Mouse (Mus musculus): ENCODE data around the gene Stap2.

The Stap2 gene

DNA sequence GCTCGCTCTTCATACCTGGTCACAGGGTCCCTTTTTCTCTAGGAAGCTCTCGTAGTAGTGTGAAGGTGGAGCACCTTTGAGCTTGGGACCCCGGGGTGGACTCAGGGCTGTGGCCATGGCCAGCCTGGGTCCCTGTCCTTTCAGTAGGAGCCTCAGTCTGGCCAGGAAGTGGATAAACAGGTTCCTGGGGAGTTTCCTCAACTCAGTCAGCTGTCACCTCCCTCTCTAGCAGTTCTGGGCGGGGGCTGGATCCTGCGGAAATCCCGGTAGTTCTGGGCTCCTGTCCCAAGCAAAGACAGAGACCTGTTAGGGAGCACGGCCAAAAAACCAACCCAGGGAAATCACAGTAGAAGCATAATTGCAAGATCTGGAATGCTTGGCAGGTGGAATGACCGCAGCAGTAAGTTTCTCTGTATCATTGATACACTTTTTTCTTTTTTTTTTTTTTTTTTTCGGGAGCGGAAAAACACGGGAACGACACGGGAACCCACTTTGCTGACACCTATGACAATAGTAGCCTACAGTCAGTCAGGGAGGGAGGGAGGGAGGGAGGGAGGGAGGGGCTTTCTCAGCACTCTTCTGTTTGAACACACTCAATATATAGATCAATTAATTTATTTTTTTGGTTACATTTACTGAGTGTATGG, at the start of gene Stap2, which contains the start of gene Mpnd:
Gene Stap2 (minus strand): TSS at position 170 of the 647 bp plus-strand sequence.
Gene Mpnd (plus strand): TSS at position 297 of the 647 bp plus-strand sequence.
- in situ Hi-C loops (cut with MseI, MboI): no loop called here

DNA sequence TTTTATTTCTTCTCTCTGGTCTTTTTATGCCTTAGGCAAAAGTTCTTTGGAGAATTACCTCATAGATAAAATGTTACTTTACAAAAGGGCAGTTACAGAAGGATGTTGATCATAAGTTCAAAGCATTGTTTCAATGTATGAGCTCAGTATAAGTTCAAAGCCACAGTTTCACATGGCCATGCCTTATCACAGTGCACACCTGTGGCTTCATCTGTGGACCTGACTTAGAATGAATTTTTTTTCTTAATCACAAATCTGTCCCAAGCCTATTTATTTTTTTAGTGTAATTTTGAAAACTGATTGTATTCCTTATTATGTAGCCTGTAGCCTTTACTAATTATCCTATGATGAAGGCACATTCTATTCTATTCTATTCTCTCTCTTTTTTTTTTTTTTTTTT, 49.6 kb upstream of the Stap2 start:
- in situ Hi-C loops (cut with MseI, MboI): no loop called here

DNA sequence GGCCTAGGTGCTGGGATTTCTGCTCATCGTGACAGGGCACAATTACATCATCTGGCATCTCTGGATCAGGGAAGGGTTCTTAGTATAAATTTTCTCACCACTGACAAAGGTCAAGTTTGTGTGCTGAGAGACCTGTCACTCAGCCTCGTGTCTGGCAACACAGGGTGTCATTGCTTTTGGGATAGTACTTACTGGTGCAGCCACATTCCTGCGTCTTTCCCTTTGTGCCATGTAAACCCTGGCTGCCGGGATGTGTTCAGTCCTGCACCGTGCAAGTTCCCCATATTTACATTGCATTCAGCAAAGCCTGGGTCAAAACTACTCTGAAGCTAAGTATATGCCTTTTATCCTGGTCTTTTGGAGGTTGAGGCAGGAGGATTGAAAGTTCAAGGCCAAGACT, 46.0 kb upstream of the Stap2 start:
- in situ Hi-C loops (cut with MseI, MboI): no loop called here

DNA sequence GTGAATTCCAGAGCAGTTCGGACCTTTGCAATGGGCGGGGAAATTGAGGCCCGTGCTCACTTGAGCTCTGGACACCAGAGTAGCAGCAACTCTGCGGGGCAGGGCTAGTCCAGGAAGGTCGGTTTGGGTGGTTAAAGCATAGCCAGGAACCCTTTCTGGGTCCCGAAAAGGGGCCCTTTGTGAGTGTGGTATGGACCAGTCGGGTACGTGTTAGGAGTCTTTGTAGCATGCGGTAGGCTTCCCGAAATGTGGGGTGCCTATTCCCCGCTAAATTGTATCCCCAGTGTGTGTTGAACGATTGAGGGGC, 35.4 kb upstream of the Stap2 start:
- in situ Hi-C loops (cut with MseI, MboI): no loop called here

DNA sequence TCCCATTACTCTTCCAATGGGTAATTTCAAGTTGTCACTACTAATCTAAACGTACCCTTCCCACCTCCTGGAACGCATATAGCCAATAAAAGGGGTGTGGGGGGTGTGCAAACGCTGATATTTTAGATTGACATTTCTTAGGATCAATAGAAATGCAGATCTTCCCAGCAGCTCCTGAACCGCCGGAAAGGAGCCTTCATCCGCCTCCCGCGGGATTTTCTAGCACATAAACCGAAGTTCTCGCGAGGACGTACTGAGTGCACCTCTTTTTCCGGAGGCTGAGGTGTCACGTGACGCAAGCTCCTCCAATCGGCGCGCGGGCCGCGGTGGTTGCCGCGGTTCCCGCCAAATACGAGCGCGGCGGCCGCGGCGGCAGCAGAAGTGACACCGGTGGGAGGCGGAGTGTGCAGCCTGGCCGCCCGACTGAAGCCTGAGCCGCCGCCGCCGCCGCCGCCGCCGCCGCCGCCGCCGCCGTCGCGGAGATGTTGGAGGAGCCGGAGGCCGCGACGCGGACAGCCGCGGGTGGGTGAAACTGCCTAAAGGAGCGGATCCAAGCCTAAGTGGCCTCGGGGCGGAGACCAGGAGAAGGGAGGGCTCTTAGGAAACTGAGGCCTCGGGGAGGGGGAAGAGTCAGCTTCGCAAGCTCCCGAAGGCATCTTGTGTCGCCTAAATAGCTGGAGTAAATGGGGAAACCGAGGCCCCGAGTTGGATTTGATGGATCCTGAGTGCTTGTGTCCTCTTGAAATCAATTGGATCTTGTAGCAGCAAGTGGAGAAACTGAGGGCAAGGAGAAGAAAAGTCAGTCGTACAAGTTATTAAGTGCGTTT, 34.9 kb upstream of the Stap2 start, which contains the start of gene Chaf1a:
Gene Chaf1a (plus strand): TSS at position 410 of the 827 bp plus-strand sequence.
- in situ Hi-C loops (cut with MseI, MboI): no loop called here

DNA sequence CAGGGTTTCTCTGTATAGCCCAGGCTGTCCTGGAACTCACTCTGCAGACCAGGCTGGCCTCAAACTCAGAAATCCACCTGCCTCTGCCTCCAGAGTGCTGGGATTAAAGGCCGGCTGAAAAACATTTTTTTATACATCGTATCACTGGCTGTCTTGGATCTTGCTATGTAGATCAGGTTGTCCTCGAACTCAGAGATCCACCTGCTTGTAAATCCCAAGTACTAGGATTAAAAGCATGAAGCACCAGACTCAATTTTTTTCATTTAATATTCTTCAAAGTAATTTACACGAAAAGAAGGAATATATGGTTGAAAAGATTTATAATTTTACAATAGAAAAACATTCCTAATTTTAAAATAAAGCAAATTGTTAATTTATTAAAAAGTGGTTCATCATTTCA, 34.0 kb upstream of the Stap2 start:
- in situ Hi-C loops (cut with MseI, MboI): no loop called here

DNA sequence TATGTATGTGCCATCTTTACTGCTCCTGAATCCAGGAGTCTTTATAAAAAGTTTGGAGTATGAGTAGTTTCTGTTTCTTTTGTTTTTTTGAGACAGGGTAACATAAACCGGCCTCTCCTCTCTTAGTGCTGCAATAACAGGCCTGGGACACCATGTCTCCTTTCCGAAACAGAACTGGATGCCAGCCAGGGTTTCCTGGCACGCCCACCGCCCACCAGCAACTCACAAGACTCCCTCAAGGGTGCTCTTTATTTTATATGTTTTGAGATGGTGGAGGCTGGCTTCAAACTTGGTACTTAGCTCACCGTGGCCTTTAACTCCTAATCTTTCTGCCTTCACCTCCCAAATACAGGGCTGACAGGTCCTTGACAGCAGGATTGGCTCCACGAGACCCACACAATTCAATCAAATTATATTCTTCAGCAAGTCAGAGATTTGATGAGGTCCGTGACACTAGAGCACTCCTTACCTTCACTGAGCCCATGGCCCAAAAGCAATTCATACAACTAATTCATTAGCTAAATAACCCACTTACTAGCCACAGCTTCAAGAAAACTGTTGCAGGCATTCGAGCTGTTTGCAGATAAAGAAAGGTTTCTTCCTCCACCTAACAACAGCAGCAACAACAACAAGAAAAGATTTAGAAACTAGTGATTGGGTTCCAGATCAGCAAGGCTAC, 33.3 kb upstream of the Stap2 start:
- in situ Hi-C loops (cut with MseI, MboI): no loop called here

DNA sequence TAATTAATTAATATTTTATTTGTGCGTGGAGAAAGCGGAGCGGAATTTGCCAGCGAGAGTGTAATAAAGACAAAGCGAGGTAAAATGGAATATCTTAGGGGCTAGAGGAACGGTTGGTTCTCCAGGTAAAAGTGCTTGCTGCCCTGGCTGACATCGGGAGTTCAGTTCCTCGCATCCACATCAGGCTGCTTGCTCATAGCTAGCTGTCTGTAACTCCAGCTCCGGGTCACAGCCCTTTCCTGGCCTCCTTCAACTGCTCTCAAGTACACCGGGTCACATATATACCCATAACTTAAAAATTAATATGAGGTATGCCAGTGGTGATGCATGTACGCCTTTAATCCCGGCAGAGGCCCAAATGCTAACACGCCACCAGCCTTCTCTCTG, 31.5 kb upstream of the Stap2 start:
- in situ Hi-C loops (cut with MseI, MboI): no loop called here

DNA sequence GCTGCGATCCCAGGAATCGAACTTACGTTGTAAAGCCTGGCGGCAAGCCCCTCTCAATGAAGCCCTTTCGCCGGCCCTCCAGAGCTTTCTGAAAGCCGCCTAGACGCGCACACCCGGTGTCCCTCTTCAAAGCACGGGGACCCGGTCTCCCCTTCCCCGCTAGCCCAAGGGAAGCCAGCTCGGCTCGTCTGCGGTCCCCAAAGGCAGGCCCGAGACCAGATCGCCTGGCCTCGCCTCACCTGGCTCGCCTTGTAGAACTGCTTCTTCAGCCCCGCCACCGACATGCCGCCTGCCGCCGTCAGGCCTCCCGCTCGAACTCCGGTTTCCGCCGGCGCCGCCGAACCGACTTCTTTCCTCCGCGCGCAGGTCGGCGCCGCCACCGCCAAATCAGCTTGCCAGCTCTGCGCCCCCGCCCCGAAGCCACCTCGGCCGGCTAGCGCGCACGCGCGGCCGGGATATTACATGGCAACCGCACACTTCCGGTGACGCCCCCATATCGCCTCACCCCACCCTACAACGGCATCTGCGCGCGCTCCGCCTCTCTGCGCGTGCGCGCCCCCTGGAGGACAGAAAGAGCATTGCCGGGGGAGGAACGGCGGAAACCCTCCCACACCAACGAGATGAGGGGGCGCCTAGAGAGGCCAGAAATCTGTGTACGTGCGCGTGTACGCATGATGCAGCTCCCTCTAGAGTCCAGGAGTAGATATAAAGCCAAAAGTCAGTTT, 31.0 kb upstream of the Stap2 start, which contains the start of gene Sh3gl1:
Gene Sh3gl1 (minus strand): TSS at position 460 of the 725 bp plus-strand sequence.
- in situ Hi-C loops (cut with MseI, MboI): no loop called here

DNA sequence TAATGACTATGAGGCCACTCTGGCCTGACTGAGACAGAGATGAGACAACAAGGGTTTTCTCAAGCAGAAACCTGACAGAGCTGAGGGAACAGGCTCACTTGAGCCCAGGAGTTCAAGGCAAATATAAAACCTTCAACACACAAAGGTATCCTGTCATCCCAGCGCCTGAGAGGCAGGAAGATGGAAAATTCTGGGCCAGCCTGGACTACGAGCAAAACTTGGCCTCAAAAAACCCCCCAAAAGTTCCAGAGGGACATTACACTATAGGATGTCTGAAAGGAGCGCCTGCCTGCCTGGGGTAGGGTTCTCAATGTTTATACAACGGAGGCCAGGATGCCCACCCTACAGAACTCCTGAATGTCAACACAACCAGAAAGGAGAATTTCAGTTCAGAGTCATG, 29.8 kb upstream of the Stap2 start:
- in situ Hi-C loops (cut with MseI, MboI): no loop called here

DNA sequence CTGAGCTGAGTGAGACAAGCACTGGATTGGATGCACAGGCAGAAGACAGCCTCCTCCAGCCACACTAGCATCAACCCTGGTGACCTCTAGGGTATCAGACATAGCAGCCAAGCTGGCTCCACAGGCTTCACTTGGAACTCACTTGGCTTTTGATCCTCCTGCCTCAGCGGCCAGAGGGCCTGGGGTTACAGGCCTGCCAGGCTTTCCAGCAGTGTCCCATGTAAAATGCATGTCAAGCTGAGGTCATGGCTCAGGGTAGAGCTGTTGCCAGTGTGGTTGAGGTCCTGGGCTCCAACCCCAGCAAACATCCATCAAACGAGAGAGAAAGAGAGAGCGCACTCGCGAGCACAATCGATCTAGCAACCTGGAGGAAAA, 29.3 kb upstream of the Stap2 start:
- in situ Hi-C loops (cut with MseI, MboI): no loop called here

DNA sequence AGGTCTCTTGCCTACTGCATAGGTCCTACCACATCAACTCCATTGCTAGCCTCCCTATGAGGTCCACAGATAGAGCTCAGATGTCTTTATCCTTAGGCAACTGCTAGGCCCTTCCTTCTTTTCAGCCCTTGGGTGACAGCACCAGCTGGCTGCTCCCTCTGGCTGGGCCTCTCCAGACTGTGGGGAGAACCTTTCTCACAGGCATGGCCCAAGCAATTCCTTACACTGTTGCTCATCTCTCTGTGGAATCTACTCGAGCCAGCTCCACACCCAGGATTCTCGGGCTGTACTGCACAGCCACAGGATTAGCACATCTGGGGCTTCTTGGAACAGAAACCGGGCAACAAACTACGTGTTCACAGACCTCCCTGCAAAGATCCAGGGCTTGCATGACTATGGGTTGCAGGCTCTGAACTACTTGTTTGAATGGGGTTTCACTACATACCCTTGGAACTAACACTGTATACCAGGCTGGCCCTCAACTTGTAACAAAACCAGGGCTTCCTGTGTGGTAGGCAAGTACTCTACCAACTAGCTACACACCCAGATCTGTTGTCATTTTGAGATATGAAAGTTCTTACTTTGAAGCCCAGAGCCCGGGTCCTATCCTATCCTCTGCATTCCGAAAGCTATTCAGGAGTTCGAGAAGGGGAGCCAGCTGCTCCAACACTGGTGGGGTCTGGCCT, 28.8 kb upstream of the Stap2 start:
- in situ Hi-C loops (cut with MseI, MboI): no loop called here

DNA sequence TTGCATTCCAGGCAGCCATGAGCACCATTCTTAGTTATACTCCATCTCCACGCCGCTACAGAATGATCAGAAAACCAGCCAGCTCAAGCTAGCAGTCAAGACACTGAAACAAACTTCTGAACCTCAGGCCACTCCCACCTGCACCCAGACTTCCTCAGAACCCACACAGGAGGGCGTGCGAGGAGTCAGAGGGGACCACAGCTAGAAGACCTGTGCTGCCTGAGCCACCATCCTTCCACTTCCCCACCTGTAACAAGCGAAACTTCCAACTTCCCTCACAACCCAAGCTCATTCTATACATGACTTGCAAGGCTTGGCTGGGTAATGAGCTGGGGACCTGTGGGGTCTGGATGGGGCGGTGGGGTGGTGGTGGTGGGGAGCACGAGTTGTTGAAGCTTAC, 27.4 kb upstream of the Stap2 start:
- in situ Hi-C loops (cut with MseI, MboI): no loop called here

DNA sequence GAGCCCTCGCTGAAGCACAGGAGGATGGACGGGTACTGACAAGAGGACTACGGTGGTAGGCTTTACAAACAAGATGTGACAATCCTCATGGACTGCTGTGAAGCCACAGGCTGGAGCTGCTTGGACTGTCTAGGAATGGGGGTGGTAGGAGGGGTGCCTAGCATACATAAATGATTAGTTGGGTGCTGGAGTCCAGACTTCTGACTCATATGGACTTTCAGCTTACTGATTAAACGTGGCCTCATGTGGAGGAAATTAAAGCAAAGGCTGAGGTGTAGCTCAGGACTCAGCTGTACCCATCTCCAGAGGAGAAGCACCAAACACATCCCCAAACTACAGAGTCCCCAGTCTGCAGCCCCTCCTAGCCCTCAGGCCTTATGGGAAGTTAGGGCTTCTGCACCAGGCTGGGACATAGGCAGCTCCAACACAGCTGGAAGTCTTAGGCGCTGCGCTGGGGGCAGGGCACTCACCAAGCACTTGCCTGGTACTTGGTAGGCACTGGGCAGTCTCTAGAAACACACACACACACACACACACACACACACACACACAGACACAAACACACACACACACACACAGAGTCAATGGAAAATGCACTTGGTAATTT, 26.8 kb upstream of the Stap2 start:
- in situ Hi-C loops (cut with MseI, MboI): no loop called here

DNA sequence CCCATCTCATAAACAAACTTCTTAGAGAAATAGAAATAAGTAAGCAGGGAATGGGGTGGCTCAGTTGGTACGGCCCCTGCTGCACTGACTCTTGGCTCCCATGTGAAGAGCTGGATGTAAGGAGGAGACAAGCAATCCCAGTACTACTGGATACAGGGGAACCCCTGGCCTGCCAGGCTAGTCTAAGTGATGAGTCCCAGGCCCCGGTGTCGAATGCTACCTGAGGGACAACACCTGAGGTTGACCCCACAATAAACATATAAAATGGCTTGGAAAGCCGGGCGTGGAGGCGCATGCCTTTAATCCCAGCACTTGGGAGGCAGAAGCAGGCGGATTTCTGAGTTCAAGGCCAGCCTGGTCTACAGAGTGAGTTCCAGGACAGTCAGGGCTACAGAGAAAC, 26.0 kb upstream of the Stap2 start:
- in situ Hi-C loops (cut with MseI, MboI): no loop called here

DNA sequence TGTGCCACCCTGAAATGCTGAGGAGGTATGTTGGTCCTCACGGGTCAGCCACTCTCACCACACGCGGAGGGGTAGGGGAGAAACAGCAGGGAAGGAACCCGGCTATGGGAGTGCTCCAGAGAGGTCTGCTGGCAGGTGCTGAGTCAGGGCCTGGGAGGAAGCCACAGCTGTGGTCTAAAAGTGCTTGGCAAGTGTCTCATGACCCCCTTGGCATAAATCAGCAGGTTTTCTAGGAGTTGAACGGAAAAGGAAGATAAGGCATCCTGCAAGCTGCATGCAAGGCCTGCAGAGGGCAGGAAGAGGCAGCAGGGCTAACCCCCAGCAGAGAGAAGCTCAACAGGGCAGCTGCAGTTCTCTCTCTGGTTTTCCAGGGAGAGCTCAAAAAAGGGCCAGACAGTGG, 25.5 kb upstream of the Stap2 start:
- in situ Hi-C loops (cut with MseI, MboI): no loop called here

DNA sequence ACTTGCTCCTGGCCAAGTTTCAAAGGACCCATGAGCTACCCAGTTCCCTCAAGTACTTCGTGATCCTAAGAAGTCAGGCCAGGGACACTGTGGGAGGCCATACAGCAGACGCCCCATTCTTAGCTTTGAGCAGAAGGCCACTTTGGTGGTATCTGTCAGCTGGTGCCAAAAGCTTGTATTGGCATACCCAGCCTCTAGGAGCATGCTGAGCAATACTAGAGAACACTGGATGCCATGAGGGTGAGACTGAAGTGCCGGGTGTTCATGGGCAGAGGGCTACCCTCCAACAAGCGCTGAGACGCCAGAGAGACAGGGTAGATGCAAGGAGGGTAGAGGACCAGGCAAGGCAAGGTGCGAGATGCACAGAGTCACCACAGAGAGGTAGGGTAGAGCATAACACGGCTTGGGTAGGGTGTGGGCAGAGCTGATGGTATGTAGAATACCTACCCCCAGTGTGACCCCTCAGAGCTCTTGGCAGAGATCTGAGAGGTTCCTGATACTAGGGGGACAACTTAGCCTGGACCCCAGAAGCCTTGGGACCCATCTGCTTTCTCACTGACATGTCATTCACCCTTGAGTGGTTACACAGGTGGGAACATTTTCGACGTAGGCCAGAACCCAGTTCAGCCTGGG, 25.0 kb upstream of the Stap2 start:
- in situ Hi-C loops (cut with MseI, MboI): no loop called here

DNA sequence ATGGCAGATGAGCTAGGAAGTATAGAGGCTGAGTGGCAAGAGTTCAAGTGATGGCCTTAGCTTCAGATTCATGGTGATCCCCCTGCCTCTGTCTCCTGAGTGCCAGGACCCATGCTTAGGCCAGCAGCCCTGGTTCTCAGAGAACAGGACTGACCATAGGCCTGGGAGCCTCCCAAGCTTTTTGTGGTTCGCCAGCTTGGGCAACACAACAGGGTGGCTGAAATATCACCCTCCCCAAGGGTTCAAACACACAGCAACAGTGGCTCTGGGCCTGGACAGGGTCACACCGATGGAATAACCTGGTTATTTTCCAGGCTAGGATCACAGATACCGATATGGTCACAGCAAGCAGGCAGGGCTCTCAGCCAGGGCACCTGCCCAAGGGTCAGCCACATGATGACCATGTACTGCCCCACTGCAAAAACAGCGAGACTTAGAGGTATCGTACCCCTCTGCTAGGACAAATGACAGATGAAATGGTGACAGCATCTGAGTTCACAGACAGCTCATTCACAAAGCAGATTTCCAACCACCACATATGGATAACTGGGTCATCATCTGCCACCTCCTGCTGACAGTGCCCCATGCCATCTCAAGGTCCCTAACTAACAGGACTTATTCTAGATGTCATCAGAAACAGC, 22.5 kb upstream of the Stap2 start:
- in situ Hi-C loops (cut with MseI, MboI): no loop called here

DNA sequence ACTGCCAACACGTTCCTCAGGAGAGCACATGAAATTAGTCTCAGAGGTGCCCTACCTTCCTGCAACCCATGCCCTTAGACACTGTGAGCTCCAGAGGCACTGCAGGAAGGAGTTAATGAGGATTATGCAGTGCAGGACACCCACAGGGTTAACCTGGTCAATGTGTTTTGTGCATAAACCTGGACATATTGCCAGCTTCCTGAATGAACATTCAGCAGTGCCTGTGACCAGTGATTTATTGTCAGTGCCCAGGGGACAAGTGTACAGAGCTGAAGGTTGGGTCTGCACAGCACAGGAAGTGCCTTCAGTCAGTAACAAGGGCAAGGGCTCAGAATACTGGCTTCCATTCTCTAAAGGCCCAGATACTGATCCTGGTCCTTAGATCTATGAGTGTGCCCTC, 21.5 kb upstream of the Stap2 start:
- in situ Hi-C loops (cut with MseI, MboI): no loop called here

DNA sequence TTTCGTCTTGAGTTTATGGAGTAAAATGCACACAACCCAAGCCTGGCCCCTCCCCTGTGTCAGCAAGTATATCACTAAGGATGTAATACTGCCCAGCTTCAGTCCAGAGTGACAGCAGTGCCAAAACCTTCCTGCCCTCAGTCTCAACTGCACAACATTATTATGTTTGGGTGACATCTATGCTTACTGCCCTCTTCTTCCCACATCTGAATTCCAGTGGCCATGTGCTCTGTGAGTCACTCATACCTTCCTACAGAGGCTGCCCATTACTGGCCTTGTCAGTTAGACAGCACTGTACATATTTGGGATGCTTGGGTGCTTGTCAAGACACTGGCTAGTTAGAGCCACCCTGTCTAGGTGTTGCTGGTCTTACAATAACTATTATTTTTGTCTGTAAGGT, 20.9 kb upstream of the Stap2 start:
- in situ Hi-C loops (cut with MseI, MboI): no loop called here

Data from mouse trophoblast stem cell (cell line).